Mouse (Mus musculus) hindbrain, embryonic 16.5 days (tissue): ENCODE measurements at regions not wholly inside any gene's neighbourhood (a gene's known extent, or its start where the extent isn't known, plus 50 kb on each side); places are given as distances from the start of the nearest gene placed in this dataset.

Source experiments
- ATAC-seq: fragments of 200-750 bp; cut with Nextera tagmentation; 2 replicates; pipeline ENCODE4 v1.8.0; 2017; ENCODE audit warnings: moderate TSS enrichment, moderate library complexity
- H3K27ac ChIP-seq: fragments of 300-500 bp; sonication (generic); 2 replicates; pipeline ENCODE4 v1.5.1; 2014; ENCODE audit warnings: low read depth, mild to moderate bottlenecking, control low read depth, low read length, moderate library complexity
- H3K27me3 ChIP-seq: fragments of 300-500 bp; sonication (generic); replicated peaks from 2 replicates; pipeline ENCODE4 v1.6.1; 2014; ENCODE audit warnings: low read length; ENCODE audit not compliant: control insufficient read depth, insufficient read depth
- H3K36me3 ChIP-seq: fragments of 300-500 bp; sonication (generic); 2 replicates; pipeline ENCODE4 v1.6.1; 2014; ENCODE audit warnings: mild to moderate bottlenecking, low read length, moderate library complexity, mixed read lengths; ENCODE audit not compliant: control insufficient read depth, insufficient read depth
- H3K4me1 ChIP-seq: fragments of 300-500 bp; sonication (generic); 2 replicates; pipeline ENCODE4 v1.6.1; 2014; ENCODE audit warnings: low read depth, low read length; ENCODE audit not compliant: control insufficient read depth, insufficient read depth
- H3K4me2 ChIP-seq: fragments of 300-500 bp; sonication (generic); 2 replicates; pipeline ENCODE4 v1.6.1; 2014; ENCODE audit warnings: mild to moderate bottlenecking, low read length, control low read depth, moderate library complexity
- H3K4me3 ChIP-seq: fragments of 300-500 bp; sonication (generic); 2 replicates; pipeline ENCODE4 v1.5.1; 2014; ENCODE audit warnings: mild to moderate bottlenecking, low read length, control low read depth, moderate library complexity
- H3K9ac ChIP-seq: fragments of 300-500 bp; sonication (generic); 2 replicates; pipeline ENCODE4 v1.6.1; 2014; ENCODE audit warnings: low read depth, mild to moderate bottlenecking, control low read depth, low read length, moderate library complexity
- H3K9me3 ChIP-seq: fragments of 300-500 bp; sonication (generic); 2 replicates; pipeline ENCODE4 v1.6.1; 2014; ENCODE audit warnings: mild to moderate bottlenecking, low read length, moderate library complexity; ENCODE audit not compliant: control insufficient read depth
- WGBS: fragments of 180-500 bp; shearing (Covaris S2); extraction: QIAGEN DNeasy Blood & Tissue Kit; methylation state at CpG from one replicate; pipeline ENCODE4 v1.1.7; 2014; 5-methylcytosine and 5-hydroxymethylcytosine counted together

DNA sequence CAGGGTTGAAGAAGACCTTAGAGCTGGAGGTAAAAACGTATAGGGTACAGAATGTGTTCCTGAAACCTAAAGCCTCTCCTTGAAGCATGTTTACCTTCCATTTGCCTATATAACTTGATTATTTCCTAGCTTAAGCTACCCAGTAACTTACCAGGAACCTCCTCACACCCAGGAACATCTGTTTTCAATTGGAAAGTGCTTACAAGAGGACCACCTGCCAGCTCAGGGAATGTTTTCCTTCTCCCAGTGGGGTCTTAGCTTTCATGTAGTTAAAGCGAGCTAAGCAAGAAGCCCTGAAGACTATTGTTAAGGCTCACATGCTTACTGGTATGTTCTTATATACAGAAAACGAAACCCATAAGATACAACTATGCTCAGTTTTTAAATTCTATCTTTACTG is 506.6 kb upstream of the Hsf2 start:
- Histone ChIP-seq H3K27ac (no peak overlapping the region), H3K9ac (no peak overlapping the region), H3K27me3 (no peaks in the 10 kb centered on the region), H3K4me3 (no peak overlapping the region), H3K9me3 (no peaks in the 10 kb centered on the region), H3K36me3 (no peaks in the 10 kb centered on the region), H3K4me1 (no peaks in the 10 kb centered on the region), H3K4me2 (no peak overlapping the region)
- WGBS: 53% methylated on average over 3 of the region's 3 CpGs
- no peak for ATAC-seq

DNA sequence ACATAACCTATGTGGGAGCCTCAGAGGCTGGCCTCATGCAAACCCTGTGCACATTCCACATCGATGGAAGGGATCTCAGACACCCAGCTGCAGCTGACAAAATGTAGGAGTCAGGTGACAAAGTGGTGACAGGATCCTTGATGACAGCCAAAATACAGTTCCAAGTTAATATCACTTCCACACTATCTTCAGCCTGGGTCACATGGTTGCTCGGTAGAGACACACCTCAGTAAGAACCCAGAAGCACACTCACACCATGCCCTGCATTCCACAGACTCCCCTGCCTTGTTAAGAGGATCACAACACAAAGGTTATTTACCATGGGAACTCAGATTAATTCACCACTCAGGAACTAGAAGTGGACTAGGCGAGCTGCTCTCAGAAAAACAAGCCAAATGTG is 505.4 kb upstream of the Hsf2 start:
- no peaks in the 10 kb centered on the region for H3K9me3 ChIP-seq
- no peaks in the 10 kb centered on the region for H3K27me3 ChIP-seq
- H3K4me3 ChIP-seq: no peak overlapping the region
- WGBS: 76% methylated on average over 3 of the region's 3 CpGs
- no peaks in the 10 kb centered on the region for H3K36me3 ChIP-seq
- no peak overlapping the region for H3K27ac ChIP-seq
- H3K4me1 ChIP-seq: no peaks in the 10 kb centered on the region
- ATAC-seq: no peak
- no peak overlapping the region for H3K9ac ChIP-seq
- no peak overlapping the region for H3K4me2 ChIP-seq

DNA sequence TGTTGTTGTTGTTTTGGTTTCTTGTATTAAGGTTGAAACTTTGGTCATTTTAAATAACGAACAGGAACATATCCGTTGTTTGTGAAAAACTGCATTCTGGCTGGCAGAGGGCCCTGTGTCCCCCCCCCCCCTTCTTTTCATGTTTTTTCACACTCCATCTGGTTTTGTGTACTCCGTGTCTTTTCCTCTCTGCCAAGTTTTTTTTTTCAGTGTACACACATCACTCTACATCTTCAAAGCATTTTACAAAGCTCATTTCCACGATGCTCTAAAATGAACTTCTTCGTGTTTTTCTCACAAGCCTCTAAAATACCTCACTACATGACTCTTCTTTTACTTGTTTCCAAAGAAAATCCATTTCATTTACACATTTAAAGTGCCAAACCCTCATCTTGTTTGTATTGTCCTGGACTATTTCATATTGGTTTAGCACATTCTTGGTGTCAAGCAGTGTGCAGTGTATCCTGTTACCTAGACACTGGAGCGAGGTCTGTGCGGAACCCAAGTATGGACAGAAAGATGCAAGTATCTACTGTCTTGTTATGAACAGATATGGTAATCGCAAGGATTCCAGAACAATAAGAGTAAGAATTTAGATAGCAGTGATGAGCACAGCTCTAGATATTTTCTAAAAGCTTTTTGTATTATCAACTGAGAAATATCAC is 503.5 kb upstream of the Hsf2 start:
- Histone ChIP-seq H3K27ac (no peak overlapping the region), H3K9ac (no peak overlapping the region), H3K36me3 (no peaks in the 10 kb centered on the region), H3K9me3 (no peaks in the 10 kb centered on the region), H3K27me3 (no peaks in the 10 kb centered on the region), H3K4me2 (no peak overlapping the region), H3K4me1 (no peaks in the 10 kb centered on the region), H3K4me3 (no peak overlapping the region)
- ATAC-seq: no peak
- 63% methylated on average over 8 of the region's 8 CpGs for WGBS

DNA sequence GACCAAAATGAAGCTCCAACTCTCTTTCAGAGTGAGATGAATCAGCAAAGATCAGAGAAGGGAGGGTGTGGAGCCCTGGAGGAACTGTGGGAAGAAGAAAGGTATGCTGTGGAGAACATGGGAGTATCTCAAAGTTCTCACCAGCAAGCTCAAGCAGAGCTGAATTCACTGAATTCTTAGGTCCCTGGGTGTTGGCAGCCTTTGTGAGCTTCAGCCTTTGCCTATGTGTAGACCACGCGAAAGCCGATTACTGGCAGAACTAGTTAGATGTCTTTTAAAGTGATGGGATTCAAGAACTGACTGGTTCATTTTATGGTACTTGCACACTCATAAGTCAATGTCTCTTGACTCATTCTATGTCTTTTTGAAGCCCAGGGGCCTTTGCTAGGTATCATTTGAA is 491.2 kb upstream of the Hsf2 start:
- Histone ChIP-seq H3K27ac (no peak overlapping the region), H3K9me3 (no peaks in the 10 kb centered on the region), H3K4me3 (no peak overlapping the region), H3K9ac (no peak overlapping the region), H3K27me3 (no peaks in the 10 kb centered on the region), H3K4me1 (no peaks in the 10 kb centered on the region), H3K4me2 (no peak overlapping the region), H3K36me3 (no peaks in the 10 kb centered on the region)
- WGBS: 86% methylated on average over 3 of the region's 3 CpGs
- ATAC-seq: no peak

DNA sequence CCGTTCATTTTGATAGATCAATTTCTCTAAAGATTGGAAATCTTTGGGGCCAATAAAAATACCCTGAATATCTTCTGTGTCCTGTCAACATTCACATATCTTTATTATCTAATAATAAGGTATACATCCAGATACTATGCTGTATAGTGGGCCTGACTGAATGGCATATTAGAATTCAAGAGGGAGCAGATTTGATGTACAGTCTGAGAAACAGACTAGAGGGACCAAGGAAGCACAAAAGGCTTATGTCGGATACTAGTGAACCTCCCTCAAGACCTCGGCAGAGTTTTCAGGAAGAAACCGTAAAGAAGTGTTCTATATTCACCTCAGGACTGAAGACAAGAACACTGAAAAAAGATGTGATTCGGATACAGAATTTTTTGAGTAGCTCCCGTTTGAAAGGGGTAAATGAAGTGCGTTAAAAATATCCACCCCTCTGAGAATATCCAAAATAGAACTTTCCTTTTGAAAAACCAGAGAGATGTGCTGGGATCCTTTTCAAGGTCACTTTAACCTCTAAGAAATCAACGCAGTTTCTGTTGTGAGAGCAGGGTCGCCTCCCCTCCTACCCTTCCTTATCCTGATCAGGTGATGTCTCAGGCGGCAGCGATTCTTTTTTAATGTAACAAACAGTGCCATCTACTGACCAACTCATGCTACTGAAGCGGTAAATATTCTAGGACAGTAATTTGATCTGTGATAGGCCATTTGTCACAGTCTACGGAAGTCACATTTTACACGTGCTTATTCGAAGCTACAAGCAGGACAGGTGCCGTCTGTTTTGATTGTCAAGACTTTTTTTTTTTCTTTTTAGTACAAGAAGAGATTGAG is 485.1 kb upstream of the Hsf2 start:
- WGBS: 20% methylated on average over 16 of the region's 16 CpGs
- peak; percentile 94 for ATAC-seq
- Histone ChIP-seq H3K9ac (no peak overlapping the region), H3K27me3 (no peaks in the 10 kb centered on the region), H3K4me1 (no peaks in the 10 kb centered on the region), H3K9me3 (no peaks in the 10 kb centered on the region), H3K27ac (no peak overlapping the region), H3K4me2 (peak overlapping the region; percentile 49), H3K4me3 (peak overlapping the region; percentile 15; the same call in 1 of the 2 replicates), H3K36me3 (no peaks in the 10 kb centered on the region)

DNA sequence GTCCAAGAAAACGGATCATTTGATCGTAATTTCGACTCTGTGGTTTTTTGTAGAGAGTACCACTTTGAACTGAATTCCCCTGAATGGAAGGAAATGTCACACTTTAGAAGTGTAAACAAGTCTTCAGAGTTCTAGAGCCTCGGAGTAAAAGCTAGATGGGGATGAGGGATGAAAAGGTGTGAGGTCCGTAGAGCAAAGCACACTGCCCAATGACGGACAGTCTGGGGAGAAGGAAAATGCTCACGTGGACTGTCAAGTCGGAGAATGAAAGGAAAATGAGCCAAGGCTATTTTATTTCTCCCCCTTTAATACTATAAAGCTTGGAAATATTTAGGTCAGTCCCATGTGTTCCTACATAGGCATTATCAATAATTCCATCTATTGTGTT is 484.5 kb upstream of the Hsf2 start:
- H3K4me1 ChIP-seq: no peaks in the 10 kb centered on the region
- ATAC-seq: no peak
- H3K9me3 ChIP-seq: no peaks in the 10 kb centered on the region
- WGBS: 68% methylated on average over 8 of the region's 8 CpGs
- H3K4me3 ChIP-seq: no peak overlapping the region; the same call in 1 of the 2 replicates
- H3K4me2 ChIP-seq: peak overlapping the region; percentile 49
- no peak overlapping the region for H3K27ac ChIP-seq
- H3K27me3 ChIP-seq: no peaks in the 10 kb centered on the region
- H3K36me3 ChIP-seq: no peaks in the 10 kb centered on the region
- no peak overlapping the region for H3K9ac ChIP-seq

DNA sequence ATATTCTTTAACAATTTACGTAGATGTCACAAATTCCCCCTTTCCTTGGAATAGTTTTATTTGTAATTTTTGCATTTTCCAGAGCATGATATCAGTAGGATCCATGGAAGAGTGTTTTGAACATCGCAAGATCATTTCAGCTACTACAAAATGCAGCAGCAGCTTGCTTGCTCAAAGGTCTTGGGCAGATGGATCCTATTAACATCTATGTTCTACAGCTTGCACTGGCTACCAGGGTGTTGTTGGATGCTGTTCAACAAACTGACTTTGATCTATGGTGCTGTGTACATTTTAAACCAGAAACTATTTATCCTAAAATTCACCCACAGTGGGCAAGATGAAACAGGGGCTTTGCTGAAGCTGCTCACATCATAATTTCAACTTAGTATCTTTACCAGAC is 448.5 kb upstream of the Hsf2 start:
- no peak for ATAC-seq
- Histone ChIP-seq H3K27ac (no peak overlapping the region), H3K4me3 (no peak overlapping the region), H3K4me2 (no peak overlapping the region), H3K9ac (no peak overlapping the region), H3K4me1 (no peaks in the 10 kb centered on the region), H3K36me3 (no peaks in the 10 kb centered on the region), H3K9me3 (no peaks in the 10 kb centered on the region), H3K27me3 (no peaks in the 10 kb centered on the region)
- WGBS: 84% methylated on average over 2 of the region's 2 CpGs

DNA sequence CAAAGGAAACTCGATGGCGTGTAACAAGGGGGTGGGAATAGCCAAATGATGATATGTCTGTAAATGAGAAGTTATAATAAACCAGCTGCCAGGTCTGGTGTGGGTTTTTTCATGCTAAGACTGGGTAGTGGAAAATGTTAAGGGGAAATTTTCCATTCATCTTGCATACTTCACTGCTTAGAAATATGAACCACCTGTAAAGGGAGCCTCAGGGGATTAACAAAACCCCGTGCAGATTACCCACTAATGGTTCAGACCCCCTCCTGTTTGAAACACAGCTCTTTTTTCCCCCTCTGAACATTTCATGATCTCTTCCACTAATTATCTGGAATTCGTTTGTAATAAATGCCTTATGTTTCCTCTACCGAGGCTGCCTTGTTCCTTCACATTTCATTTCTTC is 446.0 kb upstream of the Hsf2 start:
- 56% methylated on average over 5 of the region's 5 CpGs for WGBS
- H3K4me3 ChIP-seq: no peak overlapping the region
- no peak for ATAC-seq
- no peak overlapping the region for H3K27ac ChIP-seq
- no peaks in the 10 kb centered on the region for H3K27me3 ChIP-seq
- H3K4me2 ChIP-seq: no peak overlapping the region
- H3K36me3 ChIP-seq: no peaks in the 10 kb centered on the region
- no peak overlapping the region for H3K9ac ChIP-seq
- H3K9me3 ChIP-seq: no peaks in the 10 kb centered on the region
- H3K4me1 ChIP-seq: no peaks in the 10 kb centered on the region

DNA sequence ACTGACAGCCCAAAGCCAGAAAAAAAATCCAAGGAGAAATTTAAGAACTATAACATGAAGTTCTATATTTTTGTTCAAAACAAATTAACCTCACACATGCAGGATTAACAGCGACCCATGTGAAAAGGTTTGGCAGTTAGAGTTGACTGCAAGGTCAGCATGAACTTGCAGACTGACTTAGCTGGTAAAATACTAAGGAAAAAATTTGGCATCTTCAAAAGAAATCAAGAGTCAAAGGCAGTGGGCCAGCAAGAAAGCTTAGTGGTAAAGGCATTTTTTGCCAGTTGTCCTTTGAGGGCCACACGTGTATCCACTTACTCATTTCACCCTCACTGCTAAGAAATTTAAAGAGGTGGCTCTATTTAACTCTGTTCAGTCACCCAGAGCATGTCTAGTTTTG is 440.2 kb upstream of the Hsf2 start:
- no peaks in the 10 kb centered on the region for H3K36me3 ChIP-seq
- no peak overlapping the region for H3K4me3 ChIP-seq
- H3K9ac ChIP-seq: no peak overlapping the region
- no peak overlapping the region for H3K27ac ChIP-seq
- H3K4me1 ChIP-seq: no peaks in the 10 kb centered on the region
- no peak for ATAC-seq
- H3K4me2 ChIP-seq: no peak overlapping the region
- H3K9me3 ChIP-seq: no peaks in the 10 kb centered on the region
- WGBS: 79% methylated on average over 2 of the region's 2 CpGs
- no peaks in the 10 kb centered on the region for H3K27me3 ChIP-seq
